Mouse (Mus musculus) erythroblast, adult 5-6 weeks (primary cell): Measurements from ENCODE around the gene Fgd3. TPM values are rescaled to one million over a fixed set of nuclear protein-coding genes. Genes with fewer than 3 reads are reported as not detected.

ENCODE experiments used
- ATAC-seq: replicated peaks from 2 replicates; pipeline ENCODE4 v1.8.0; 2016; ENCODE audit warnings: moderate number of reproducible peaks, mild to moderate bottlenecking, moderate TSS enrichment, inconsistent platforms; ENCODE audit not compliant: poor library complexity, low FRiP score, severe bottlenecking
- total RNA-seq, 2 experiments: library from RNA; stranded (forward) in 1 of 2; stranded (reverse) in 1 of 2; fragments of 150-400 nt in 1 of 2; fragments of 200-764, 138-1000 nt in 1 of 2; gene quantifications; 2 replicates each; pipeline versions ENCODE4 v1.2.3 to v1.2.4; 2015 to 2017; ENCODE audit warnings: low replicate concordance in 2 of 2

Gene Fgd3
- total RNA-seq, 2 experiments from 2014 or later: 3.3 to 6.7 TPM

- 0 out of 2 replicates have a peak, but pooled peaks have one; percentile 1 for ATAC-seq
Observed at GRCm38 (mm10) chr13:49341831-49342722, 22.0 kb upstream of the Fgd3 start.

- peak; percentile 89 for ATAC-seq
Observed at GRCm38 (mm10) chr13:49341012-49341830, 21.1 kb upstream of the Fgd3 start, which contains the start of gene Bicd2. TSS of gene Bicd2 (plus strand) at chr13:49341585.

- ATAC-seq: no peak
Observed at GRCm38 (mm10) chr13:49338893-49339546, 18.9 kb upstream of the Fgd3 start.

GRCm38 (mm10) chr13:49335077-49335982, 15.2 kb upstream of the Fgd3 start:
- no peak for ATAC-seq

GRCm38 (mm10) chr13:49333250-49333649, 13.1 kb upstream of the Fgd3 start:
- ATAC-seq: peak; percentile 76

- ATAC-seq: no peak
Observed at GRCm38 (mm10) chr13:49328101-49328500, 8.0 kb upstream of the Fgd3 start.

- ATAC-seq: peak; percentile 68
Observed at GRCm38 (mm10) chr13:49326246-49327206, 6.4 kb upstream of the Fgd3 start.

GRCm38 (mm10) chr13:49324871-49325270, 4.8 kb upstream of the Fgd3 start:
- no peak for ATAC-seq

- no peak for ATAC-seq
Observed at GRCm38 (mm10) chr13:49322739-49323138, 2.6 kb upstream of the Fgd3 start.

- no peak for ATAC-seq
Observed at GRCm38 (mm10) chr13:49322169-49322568, 2.1 kb upstream of the Fgd3 start.

- ATAC-seq: no peak
Observed at GRCm38 (mm10) chr13:49321452-49321851, 1.3 kb upstream of the Fgd3 start.

- ATAC-seq: no peak
Observed at GRCm38 (mm10) chr13:49320514-49320913, 403 bp upstream of the Fgd3 start.

- ATAC-seq: no peak
Observed at GRCm38 (mm10) chr13:49317914-49318313, 2.2 kb downstream of the Fgd3 start.

- no peak for ATAC-seq
Observed at GRCm38 (mm10) chr13:49317508-49317907, 2.6 kb downstream of the Fgd3 start.

GRCm38 (mm10) chr13:49316386-49317162, 3.5 kb downstream of the Fgd3 start:
- ATAC-seq: no peak

GRCm38 (mm10) chr13:49311642-49312041, 8.5 kb downstream of the Fgd3 start:
- ATAC-seq: no peak

GRCm38 (mm10) chr13:49309501-49309900, 10.6 kb downstream of the Fgd3 start:
- ATAC-seq: no peak
